Mouse (Mus musculus): ENCODE measurements around the gene Spaar. TPM values are rescaled to one million over a fixed set of nuclear protein-coding genes. Genes with fewer than 3 reads are reported as not detected.

Spaar gene
- polyA plus RNA-seq, 1 experiment from 2014 or later: 0.31 TPM

- no peak within 1 kb of the TSS for H3K4me2 ChIP-seq
- H3K4me1 ChIP-seq (replicated peaks): peaks cover 6% of the 10 kb centered on the region
- H3K27ac ChIP-seq: no peak within 1 kb of the TSS
- no peak within 1 kb of the TSS for H3K9ac ChIP-seq
- H3K27me3 ChIP-seq: 0 out of 2 replicates have a peak, but pooled peaks cover 3% of the 10 kb centered on the region
- WGBS: 58% methylated on average over 6 of the region's 6 CpGs
- H3K36me3 ChIP-seq: no peaks in the 10 kb centered on the region
- no peak for ATAC-seq (replicated peaks; ENCODE audit: insufficient number of reproducible peaks, insufficient read depth, low FRiP score, low read depth)
- H3K4me3 ChIP-seq: no peak within 1 kb of the TSS
- H3K9me3 ChIP-seq (replicated peaks): no peaks in the 10 kb centered on the region
Measured at GRCm38 (mm10) chr4:43709869-43710268, 20.0 kb upstream of the Spaar start, which contains the start of gene Olfr71. Gene Olfr71 (minus strand): TSS chr4:43710255.

- WGBS: 0% methylated on average over 2 of the region's 2 CpGs
- Histone ChIP-seq H3K9ac (no peak overlapping the region), H3K4me1 (replicated peaks) (peaks cover 6% of the 10 kb centered on the region), H3K36me3 (no peaks in the 10 kb centered on the region), H3K27me3 (0 out of 2 replicates have a peak, but pooled peaks cover 3% of the 10 kb centered on the region), H3K4me3 (no peak overlapping the region; the same call in 1 of the 2 replicates), H3K9me3 (replicated peaks) (no peaks in the 10 kb centered on the region), H3K27ac (peak overlapping the region; percentile 46), H3K4me2 (peak overlapping the region; percentile 42)
- ATAC-seq (replicated peaks; ENCODE audit: insufficient number of reproducible peaks, insufficient read depth, low FRiP score, low read depth): no peak
Measured at GRCm38 (mm10) chr4:43711821-43712220, 18.0 kb upstream of the Spaar start.

- H3K4me3 ChIP-seq: no peak overlapping the region
- no peak overlapping the region for H3K27ac ChIP-seq
- H3K9me3 ChIP-seq (replicated peaks): no peaks in the 10 kb centered on the region
- H3K9ac ChIP-seq: no peak overlapping the region
- peaks cover 6% of the 10 kb centered on the region for H3K4me1 ChIP-seq (replicated peaks)
- no peak for ATAC-seq (replicated peaks; ENCODE audit: insufficient number of reproducible peaks, insufficient read depth, low FRiP score, low read depth)
- WGBS: 38% methylated on average over 7 of the region's 7 CpGs
- no peak overlapping the region for H3K4me2 ChIP-seq
- H3K27me3 ChIP-seq: 0 out of 2 replicates have a peak, but pooled peaks cover 3% of the 10 kb centered on the region
- no peaks in the 10 kb centered on the region for H3K36me3 ChIP-seq
Measured at GRCm38 (mm10) chr4:43713652-43714219, 16.1 kb upstream of the Spaar start.

GRCm38 (mm10) chr4:43720491-43721228 is 9.2 kb upstream of the Spaar start:
- H3K4me3 ChIP-seq: no peak overlapping the region
- peaks cover 9% of the 10 kb centered on the region for H3K4me1 ChIP-seq (replicated peaks)
- H3K36me3 ChIP-seq: no peaks in the 10 kb centered on the region
- no peak for ATAC-seq (replicated peaks; ENCODE audit: insufficient number of reproducible peaks, insufficient read depth, low FRiP score, low read depth)
- H3K27ac ChIP-seq: peak overlapping the region; percentile 85
- H3K9me3 ChIP-seq (replicated peaks): no peaks in the 10 kb centered on the region
- no peaks in the 10 kb centered on the region for H3K27me3 ChIP-seq
- H3K4me2 ChIP-seq: peak overlapping the region; percentile 42
- 28% methylated on average over 13 of the region's 16 CpGs for WGBS
- H3K9ac ChIP-seq: no peak overlapping the region

- WGBS: 84% methylated on average over 4 of the region's 4 CpGs
- no peaks in the 10 kb centered on the region for H3K36me3 ChIP-seq
Measured at GRCm38 (mm10) chr4:43722191-43722590, 7.6 kb upstream of the Spaar start.

GRCm38 (mm10) chr4:43724764-43725163 is 5.1 kb upstream of the Spaar start:
- no peak overlapping the region for H3K9ac ChIP-seq
- H3K4me3 ChIP-seq: no peak overlapping the region
- no peaks in the 10 kb centered on the region for H3K27me3 ChIP-seq
- H3K27ac ChIP-seq: no peak overlapping the region
- no peak overlapping the region for H3K4me2 ChIP-seq
- WGBS: 21% methylated on average over 1 of the region's 1 CpGs
- peaks cover 45% of the 10 kb centered on the region for H3K4me1 ChIP-seq (replicated peaks)
- no peak for ATAC-seq (replicated peaks; ENCODE audit: insufficient number of reproducible peaks, insufficient read depth, low FRiP score, low read depth)
- H3K9me3 ChIP-seq (replicated peaks): no peaks in the 10 kb centered on the region
- H3K36me3 ChIP-seq: no peaks in the 10 kb centered on the region

More at GRCm38 (mm10) chr4:43722191-43722590, 7.6 kb upstream of the Spaar start:
- Histone ChIP-seq H3K27ac (no peak overlapping the region), H3K9me3 (replicated peaks) (no peaks in the 10 kb centered on the region), H3K27me3 (no peaks in the 10 kb centered on the region), H3K9ac (no peak overlapping the region), H3K4me1 (replicated peaks) (peaks cover 19% of the 10 kb centered on the region), H3K4me3 (no peak overlapping the region), H3K4me2 (no peak overlapping the region)
- ATAC-seq (replicated peaks; ENCODE audit: insufficient number of reproducible peaks, insufficient read depth, low FRiP score, low read depth): no peak

GRCm38 (mm10) chr4:43726228-43726993 is 3.4 kb upstream of the Spaar start:
- Histone ChIP-seq H3K4me3 (no peak overlapping the region), H3K36me3 (no peaks in the 10 kb centered on the region), H3K27ac (peak overlapping the region; percentile 38; the same call in 1 of the 2 replicates), H3K27me3 (no peaks in the 10 kb centered on the region), H3K9ac (no peak overlapping the region), H3K4me1 (replicated peaks) (peaks cover 48% of the 10 kb centered on the region), H3K4me2 (no peak overlapping the region), H3K9me3 (replicated peaks) (no peaks in the 10 kb centered on the region)
- no peak for ATAC-seq (replicated peaks; ENCODE audit: insufficient number of reproducible peaks, insufficient read depth, low FRiP score, low read depth)
- WGBS: 49% methylated on average over 12 of the region's 12 CpGs

GRCm38 (mm10) chr4:43726995-43727394 is 2.8 kb upstream of the Spaar start, which contains the start of gene Hrct1:
Gene Hrct1 (plus strand): TSS chr4:43727188.
- no peak within 1 kb of the TSS for H3K9ac ChIP-seq

GRCm38 (mm10) chr4:43727718-43728575 is 1.9 kb upstream of the Spaar start:
- Histone ChIP-seq H3K36me3 (no peaks in the 10 kb centered on the region), H3K27ac (peak overlapping the region; percentile 84), H3K9ac (no peak overlapping the region), H3K4me1 (replicated peaks) (peaks cover 50% of the 10 kb centered on the region), H3K4me2 (peak overlapping the region; percentile 41; the same call in 1 of the 2 replicates), H3K4me3 (no peak overlapping the region), H3K9me3 (replicated peaks) (no peaks in the 10 kb centered on the region), H3K27me3 (no peaks in the 10 kb centered on the region)
- ATAC-seq (replicated peaks; ENCODE audit: insufficient number of reproducible peaks, insufficient read depth, low FRiP score, low read depth): peak; percentile 25; the same call in 1 of the 2 replicates
- 52% methylated on average over 7 of the region's 7 CpGs for WGBS

More at GRCm38 (mm10) chr4:43726995-43727394, 2.8 kb upstream of the Spaar start, which contains the start of gene Hrct1:
- WGBS: 31% methylated on average over 3 of the region's 3 CpGs
- Histone ChIP-seq H3K4me2 (no peak within 1 kb of the TSS), H3K4me1 (replicated peaks) (peaks cover 48% of the 10 kb centered on the region), H3K36me3 (no peaks in the 10 kb centered on the region), H3K4me3 (no peak within 1 kb of the TSS), H3K9me3 (replicated peaks) (no peaks in the 10 kb centered on the region), H3K27ac (peak within 1 kb of the TSS; percentile 84), H3K27me3 (no peaks in the 10 kb centered on the region)
- ATAC-seq (replicated peaks; ENCODE audit: insufficient number of reproducible peaks, insufficient read depth, low FRiP score, low read depth): peak; percentile 77

GRCm38 (mm10) chr4:43728576-43728954 is 1.3 kb upstream of the Spaar start:
- peak; percentile 76 for ATAC-seq (replicated peaks; ENCODE audit: insufficient number of reproducible peaks, insufficient read depth, low FRiP score, low read depth)
- H3K9ac ChIP-seq: no peak overlapping the region
- 19% methylated on average over 5 of the region's 5 CpGs for WGBS

More at GRCm38 (mm10) chr4:43728576-43728954, 1.3 kb upstream of the Spaar start:
- no peak overlapping the region for H3K4me3 ChIP-seq
- H3K4me1 ChIP-seq (replicated peaks): peaks cover 55% of the 10 kb centered on the region
- H3K4me2 ChIP-seq: peak overlapping the region; percentile 41
- H3K9me3 ChIP-seq (replicated peaks): no peaks in the 10 kb centered on the region
- H3K27me3 ChIP-seq: no peaks in the 10 kb centered on the region
- no peaks in the 10 kb centered on the region for H3K36me3 ChIP-seq
- peak overlapping the region; percentile 84 for H3K27ac ChIP-seq
